Mouse (Mus musculus) MEL (cell line): ENCODE data around the gene Gbx2.

Experiments
- BHLHE40 ChIP-seq: IDR thresholded peaks from 2 replicates; pipeline ENCODE4 v1.6.1; 2012; ENCODE audit warnings: low read depth, mild to moderate bottlenecking, inconsistent platforms, low read length, improper control_type of control experiment, borderline replicate concordance
- POLR2A ChIP-seq, 2 experiments: IDR thresholded peaks; 2 replicates each; pipeline ENCODE4 v1.6.1; 2011 to 2012; ENCODE audit warnings: low read length in 2 of 2, mild to moderate bottlenecking in 2 of 2, control low read depth in 1 of 2, improper control_type of control experiment in 1 of 2, low read depth in 1 of 2, moderate library complexity in 1 of 2; ENCODE audit not compliant: control insufficient read depth in 1 of 2, insufficient read depth in 1 of 2, poor library complexity in 1 of 2

GRCm38 (mm10) chr1:89971848-89972247 is 40.9 kb upstream of the Gbx2 start:
- no peak for TF ChIP-seq POLR2A (IDR thresholded peaks at IDR 0.05; ENCODE audit: control insufficient read depth in 1 of 2, insufficient read depth in 1 of 2, low read depth in 1 of 2, low read length in 2 of 2, poor library complexity in 1 of 2)
- TF ChIP-seq BHLHE40 = no peak
